In the genomic region with DNA sequence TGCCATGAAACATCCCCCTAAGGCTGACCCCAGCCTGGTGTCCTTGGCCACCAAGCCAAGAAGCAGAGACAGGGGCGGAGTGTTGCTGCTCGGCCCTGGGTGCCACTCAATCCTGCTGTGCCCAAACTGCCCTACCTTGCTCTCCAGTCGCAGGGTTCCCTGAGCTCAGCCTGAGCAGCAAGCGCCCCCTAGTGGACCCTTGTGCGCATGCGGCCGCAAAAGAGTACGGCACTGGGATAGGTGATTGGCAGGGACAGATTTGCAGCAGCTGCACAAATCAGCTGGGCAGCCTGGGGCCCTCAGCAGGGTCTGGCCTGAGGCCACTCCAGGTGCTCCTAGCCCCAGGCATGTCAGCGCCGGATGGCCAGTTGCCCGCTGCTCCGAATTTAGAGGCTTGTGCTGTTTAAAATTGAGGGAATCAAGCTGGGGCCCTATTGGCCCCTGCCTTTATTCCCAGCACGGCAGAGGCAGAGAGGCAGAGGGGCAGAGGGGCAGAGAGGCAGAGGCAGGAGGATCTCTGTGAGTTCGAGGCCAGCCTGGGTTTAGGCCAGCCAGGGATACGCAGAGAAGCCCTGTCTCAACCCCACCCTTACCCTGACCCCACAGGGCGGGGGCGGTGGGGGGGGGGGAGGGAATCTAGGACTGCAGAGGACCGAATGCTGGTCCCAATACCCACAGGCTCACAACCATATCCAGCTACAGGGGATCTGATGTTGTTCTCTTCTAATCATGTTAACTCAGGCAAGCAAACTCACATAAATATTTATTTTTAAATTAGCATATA, we compare ENCODE assay signal across 9 mouse cellular contexts. TPM values are rescaled to one million over a fixed set of nuclear protein-coding genes. Genes with fewer than 3 reads are reported as not detected.
DNase-seq lines count a peak whose midpoint lies in the region; ATAC-seq and TF ChIP-seq lines count a peak whose summit lies in the region.
"Had no signal": no experiment of that assay in that cellular context is flagged by ENCODE, and none has a peak within 500 bp of the region (broad histone marks: within the 10 kb centered on the region; RNA-seq: fewer than 3 reads in every experiment).

No protein-coding gene starts in this region.

- no peaks in the 10 kb centered on the region for H3K4me1 ChIP-seq in kidney, adult 2 months (ENCODE audit: control insufficient read depth, insufficient read depth, low read length)
- peaks cover 18% of the 10 kb centered on the region for H3K4me1 ChIP-seq in liver, embryonic 13.5 days (replicated peaks)

- H3K27ac ChIP-seq in kidney, adult 2 months (ENCODE audit: insufficient read depth, low read depth, low read length), result no peak overlapping the region
- no peak overlapping the region for H3K27ac ChIP-seq in liver, embryonic 13.5 days

- TF ChIP-seq POLR2A in kidney, adult 2 months (IDR thresholded peaks at IDR 0.05; ENCODE audit: low read depth, low read length), result no peak

- peak; percentile 97 for TF ChIP-seq CTCF in Patski (IDR thresholded peaks at IDR 0.05)
- TF ChIP-seq CTCF in kidney, adult 2 months (conservative IDR thresholded peaks at IDR 0.05; ENCODE audit: insufficient read depth, insufficient read length, low read depth, low read length), result peak; percentile 84

- H3K4me3 ChIP-seq in kidney, adult 2 months (ENCODE audit: insufficient read depth, low read depth, low read length), result no peak overlapping the region
- no peak overlapping the region for H3K4me3 ChIP-seq in liver, embryonic 13.5 days (replicated peaks)

- whole genome bisulfite sequencing in kidney, adult 2 months, result 25% methylated on average over 18 of the region's 18 CpGs
- WGBS in liver, embryonic 13.5 days (ENCODE audit: insufficient replicate concordance), result 15% methylated on average over 18 of the region's 18 CpGs

- H3K36me3 ChIP-seq in kidney, adult 2 months (ENCODE audit: control insufficient read depth, insufficient read depth, low read length), result no peaks in the 10 kb centered on the region
- H3K36me3 ChIP-seq in liver, embryonic 13.5 days, result no peaks in the 10 kb centered on the region

- no peak overlapping the region for H3K9ac ChIP-seq in liver, embryonic 13.5 days

- in situ Hi-C loops in Patski (cut with MboI; ENCODE audit: low pct_unique_long_range_greater_than_20kb), result no loop called here

- ATAC-seq in Patski, result peak; percentile 90
- ATAC-seq in liver, embryonic 13.5 days (ENCODE audit: low read depth), result peak; percentile 72; the same call in 1 of the 2 replicates

- peak; percentile 78 for DNase-seq in B cell, adult 2 months
- DNase-seq in Patski (ENCODE audit: low read depth, low spot score), result no peak
- DNase-seq in cerebellum, postnatal 25 days, result peak; percentile 61 to 79
- peak; percentile 21 for DNase-seq in gastrocnemius, postnatal 25 days
- peak; percentile 63 for DNase-seq in kidney, adult 2 months
- DNase-seq in liver, embryonic 13.5 days, result peak; percentile 55
- peak; percentile 81 for DNase-seq in naive thymus-derived CD4-positive, alpha-beta T cell, adult 2 months (ENCODE audit: low read depth)
- DNase-seq in testis, postnatal 10 days (ENCODE audit: low spot score), result peak; percentile 82

- H3K27me3 ChIP-seq in Patski, result no peaks in the 10 kb centered on the region
- no peaks in the 10 kb centered on the region for H3K27me3 ChIP-seq in kidney, adult 2 months (replicated peaks; ENCODE audit: control insufficient read depth, insufficient read depth, low read length)
- peaks cover 51% of the 10 kb centered on the region for H3K27me3 ChIP-seq in liver, embryonic 13.5 days

- CTCF ChIA-PET in Patski (lab: Charles Lee), result interaction anchor here (0.6 to 2.6 kb wide), 13 partner anchors 13 to 388 kb away, joined by 3 to 9 read pairs (median 3); no protein-coding TSS in a partner anchor

- no peak overlapping the region; the same call in 1 of the 2 replicates for H3K4me2 ChIP-seq in liver, embryonic 13.5 days

- POLR2A ChIA-PET in Patski (lab: Charles Lee), result interaction anchor here (0.8 to 1.2 kb wide), 3 partner anchors 58 to 386 kb away, joined by 3 read pairs; no protein-coding TSS in a partner anchor

- H3K9me3 ChIP-seq in liver, embryonic 13.5 days (replicated peaks), result no peaks in the 10 kb centered on the region

RNA-seq across cellular contexts. Expression of a gene that starts 13.8 kb away (rescaled TPM):
- polyA plus RNA-seq in Patski (2021), result 0.13 TPM
- not detected for total RNA-seq in gastrocnemius, postnatal 25 days (2021)
- not detected in 2 replicates for polyA plus RNA-seq in kidney, adult 2 months (2012; rRNA removed)
- not detected in 2 replicates for polyA plus RNA-seq in liver, embryonic 13.5 days (2015; fragmentation: Nextera tagmentation; extraction: Ambion mirVana)
- total RNA-seq: gastrocnemius, postnatal 4 days had no signal

RNA-seq across cellular contexts. Expression of a gene that starts 23.6 kb away (rescaled TPM):
- not detected for polyA plus RNA-seq in Patski (2021)
- total RNA-seq in gastrocnemius, postnatal 25 days (2021), result not detected
- not detected in 2 replicates for polyA plus RNA-seq in kidney, adult 2 months (2012; rRNA removed)
- 0.16 TPM in 1 of 2 replicates, not detected in the other for polyA plus RNA-seq in liver, embryonic 13.5 days (2015; fragmentation: Nextera tagmentation; extraction: Ambion mirVana)
- total RNA-seq: gastrocnemius, postnatal 4 days had no signal

RNA-seq across cellular contexts. Expression of a gene that starts 28.9 kb away (rescaled TPM):
- not detected for polyA plus RNA-seq in Patski (2021)
- total RNA-seq in gastrocnemius, postnatal 25 days (2021), result not detected
- not detected in 2 replicates for polyA plus RNA-seq in kidney, adult 2 months (2012; rRNA removed)
- 0.30 and 0.48 TPM in 2 replicates for polyA plus RNA-seq in liver, embryonic 13.5 days (2015; fragmentation: Nextera tagmentation; extraction: Ambion mirVana)
- total RNA-seq: gastrocnemius, postnatal 4 days had no signal
